Mouse (Mus musculus): ENCODE data around the gene Polrmt. TPM values are rescaled to one million over a fixed set of nuclear protein-coding genes. Genes with fewer than 3 reads are reported as not detected.

Gene Polrmt
- polyA plus RNA-seq (2014; fragmentation: Nextera tagmentation; extraction: Ambion mirVana) = 36.5 and 41.5 TPM in 2 replicates

- Histone ChIP-seq H3K4me1 (replicated peaks; ENCODE audit: control insufficient read depth, insufficient read depth, low read length) (peaks cover 9% of the 10 kb centered on the region), H3K27me3 (replicated peaks; ENCODE audit: control insufficient read depth, insufficient read depth, low read length) (no peaks in the 10 kb centered on the region), H3K9ac (ENCODE audit: low read depth, low read length) (peak within 1 kb of the TSS; percentile 62), H3K4me2 (peak within 1 kb of the TSS; percentile 65), H3K4me3 (ENCODE audit: low read depth, low read length) (peak within 1 kb of the TSS; percentile 68), H3K27ac (ENCODE audit: low read depth, low read length) (peak within 1 kb of the TSS; percentile 54; the same call in 1 of the 2 replicates), H3K9me3 (ENCODE audit: control insufficient read depth, low read length) (no peaks in the 10 kb centered on the region), H3K36me3 (ENCODE audit: control insufficient read depth, insufficient read depth, low read length) (peaks cover 23% of the 10 kb centered on the region)
- WGBS = 3% methylated on average over 38 of the region's 38 CpGs
- DNase-seq (ENCODE audit: low spot score) (peak; percentile 93), ATAC-seq (replicated peaks; ENCODE audit: low FRiP score) (peak; percentile 95)
These were observed at the start of gene Polrmt for GRCm38 (mm10) chr10:79745898-79746773. Gene Polrmt (minus strand): TSS chr10:79746581.

GRCm38 (mm10) chr10:79795905-79796304 is 49.5 kb upstream of the Polrmt start:
- H3K4me2 ChIP-seq = no peak overlapping the region
- H3K9me3 ChIP-seq (ENCODE audit: control insufficient read depth, low read length) = no peaks in the 10 kb centered on the region
- WGBS = 89% methylated on average over 3 of the region's 3 CpGs
- no peak overlapping the region for H3K9ac ChIP-seq (ENCODE audit: low read depth, low read length)
- no peak overlapping the region for H3K4me3 ChIP-seq (ENCODE audit: low read depth, low read length)
- ATAC-seq (replicated peaks; ENCODE audit: low FRiP score) (no peak), DNase-seq (ENCODE audit: low spot score) (no peak)
- H3K36me3 ChIP-seq (ENCODE audit: control insufficient read depth, insufficient read depth, low read length) = no peaks in the 10 kb centered on the region
- H3K27me3 ChIP-seq (replicated peaks; ENCODE audit: control insufficient read depth, insufficient read depth, low read length) = no peaks in the 10 kb centered on the region
- no peak overlapping the region for H3K27ac ChIP-seq (ENCODE audit: low read depth, low read length)
- H3K4me1 ChIP-seq (replicated peaks; ENCODE audit: control insufficient read depth, insufficient read depth, low read length) = peaks cover 20% of the 10 kb centered on the region

GRCm38 (mm10) chr10:79794491-79794931 is 48.1 kb upstream of the Polrmt start:
- no peak overlapping the region for H3K27ac ChIP-seq (ENCODE audit: low read depth, low read length)
- DNase-seq (ENCODE audit: low spot score) = no peak

DNA sequence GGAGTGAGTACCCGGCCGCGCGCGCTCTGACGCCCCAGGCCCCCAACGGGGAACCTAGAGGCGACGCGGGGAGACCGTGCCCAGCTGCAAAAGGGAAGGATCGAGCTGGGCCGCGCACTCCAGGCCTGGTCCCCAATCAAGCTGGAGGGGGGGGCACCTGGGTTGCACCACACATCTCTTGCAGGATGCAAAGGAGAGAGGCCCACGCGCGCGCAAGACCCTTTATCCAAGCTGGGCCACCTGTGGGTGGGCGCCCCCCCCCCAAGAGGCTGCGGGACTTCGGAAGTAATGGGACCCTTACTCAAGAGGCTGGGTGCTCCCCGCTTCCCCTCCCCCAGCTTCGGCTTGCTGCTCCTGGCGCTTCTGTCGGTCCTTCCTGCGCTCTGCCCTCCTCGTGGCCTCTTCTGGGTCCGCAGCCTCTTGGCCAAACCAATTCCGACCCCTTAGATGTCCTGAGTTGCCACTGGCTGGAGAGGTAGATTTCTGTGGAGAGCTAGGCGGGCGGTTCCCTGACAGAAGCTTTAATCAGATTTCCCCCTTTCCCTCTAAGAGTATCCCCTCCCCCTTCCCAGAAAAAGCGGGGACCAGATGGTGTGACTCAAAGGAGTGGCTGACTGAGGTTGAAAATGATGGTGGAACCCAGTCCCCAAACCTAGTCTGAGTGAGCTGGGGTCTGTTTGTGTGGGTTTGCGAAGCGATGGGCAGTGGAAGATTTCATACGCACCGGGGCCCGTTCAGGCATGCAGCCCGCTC is 47.5 kb upstream of the Polrmt start:
- Histone ChIP-seq H3K4me2 (peak overlapping the region; percentile 93), H3K27me3 (replicated peaks; ENCODE audit: control insufficient read depth, insufficient read depth, low read length) (no peaks in the 10 kb centered on the region), H3K9me3 (ENCODE audit: control insufficient read depth, low read length) (no peaks in the 10 kb centered on the region), H3K36me3 (ENCODE audit: control insufficient read depth, insufficient read depth, low read length) (no peaks in the 10 kb centered on the region), H3K9ac (ENCODE audit: low read depth, low read length) (peak overlapping the region; percentile 78), H3K4me1 (replicated peaks; ENCODE audit: control insufficient read depth, insufficient read depth, low read length) (peaks cover 19% of the 10 kb centered on the region), H3K4me3 (ENCODE audit: low read depth, low read length) (peak overlapping the region; percentile 76), H3K27ac (ENCODE audit: low read depth, low read length) (peak overlapping the region; percentile 36)
- no peak for DNase-seq (ENCODE audit: low spot score)
- ATAC-seq (replicated peaks; ENCODE audit: low FRiP score) = no peak
- 8% methylated on average over 38 of the region's 38 CpGs for whole genome bisulfite sequencing

More at GRCm38 (mm10) chr10:79794491-79794931, 48.1 kb upstream of the Polrmt start:
- Histone ChIP-seq H3K4me2 (peak overlapping the region; percentile 93), H3K36me3 (ENCODE audit: control insufficient read depth, insufficient read depth, low read length) (no peaks in the 10 kb centered on the region), H3K4me3 (ENCODE audit: low read depth, low read length) (peak overlapping the region; percentile 76), H3K9ac (ENCODE audit: low read depth, low read length) (0 out of 2 replicates have a peak overlapping the region, but pooled peaks have one; percentile 18), H3K27me3 (replicated peaks; ENCODE audit: control insufficient read depth, insufficient read depth, low read length) (no peaks in the 10 kb centered on the region), H3K9me3 (ENCODE audit: control insufficient read depth, low read length) (no peaks in the 10 kb centered on the region), H3K4me1 (replicated peaks; ENCODE audit: control insufficient read depth, insufficient read depth, low read length) (peaks cover 20% of the 10 kb centered on the region)
- 24% methylated on average over 10 of the region's 10 CpGs for WGBS
- no peak for ATAC-seq (replicated peaks; ENCODE audit: low FRiP score)

GRCm38 (mm10) chr10:79793051-79793737 is 46.8 kb upstream of the Polrmt start, which contains the start of gene Palm:
Gene Palm (plus strand): TSS chr10:79793572.
- Histone ChIP-seq H3K27me3 (replicated peaks; ENCODE audit: control insufficient read depth, insufficient read depth, low read length) (no peaks in the 10 kb centered on the region), H3K4me3 (ENCODE audit: low read depth, low read length) (peak within 1 kb of the TSS; percentile 76), H3K9me3 (ENCODE audit: control insufficient read depth, low read length) (no peaks in the 10 kb centered on the region), H3K27ac (ENCODE audit: low read depth, low read length) (peak within 1 kb of the TSS; percentile 36), H3K4me2 (peak within 1 kb of the TSS; percentile 93), H3K4me1 (replicated peaks; ENCODE audit: control insufficient read depth, insufficient read depth, low read length) (peaks cover 23% of the 10 kb centered on the region), H3K36me3 (ENCODE audit: control insufficient read depth, insufficient read depth, low read length) (no peaks in the 10 kb centered on the region), H3K9ac (ENCODE audit: low read depth, low read length) (peak within 1 kb of the TSS; percentile 78)
- ATAC-seq (replicated peaks; ENCODE audit: low FRiP score) = peak; percentile 46; the same call in 1 of the 2 replicates
- 5% methylated on average over 51 of the region's 51 CpGs for WGBS
- DNase-seq (ENCODE audit: low spot score) = peak; percentile 74

- Histone ChIP-seq H3K9me3 (ENCODE audit: control insufficient read depth, low read length) (no peaks in the 10 kb centered on the region), H3K36me3 (ENCODE audit: control insufficient read depth, insufficient read depth, low read length) (no peaks in the 10 kb centered on the region), H3K27me3 (replicated peaks; ENCODE audit: control insufficient read depth, insufficient read depth, low read length) (no peaks in the 10 kb centered on the region), H3K4me3 (ENCODE audit: low read depth, low read length) (no peak overlapping the region), H3K4me2 (no peak overlapping the region), H3K27ac (ENCODE audit: low read depth, low read length) (no peak overlapping the region), H3K4me1 (replicated peaks; ENCODE audit: control insufficient read depth, insufficient read depth, low read length) (peaks cover 23% of the 10 kb centered on the region), H3K9ac (ENCODE audit: low read depth, low read length) (no peak overlapping the region)
- no peak for ATAC-seq (replicated peaks; ENCODE audit: low FRiP score)
- 64% methylated on average over 5 of the region's 5 CpGs for WGBS
- no peak for DNase-seq (ENCODE audit: low spot score)
These were observed 46.1 kb upstream of the Polrmt start for GRCm38 (mm10) chr10:79792339-79793040.

DNA sequence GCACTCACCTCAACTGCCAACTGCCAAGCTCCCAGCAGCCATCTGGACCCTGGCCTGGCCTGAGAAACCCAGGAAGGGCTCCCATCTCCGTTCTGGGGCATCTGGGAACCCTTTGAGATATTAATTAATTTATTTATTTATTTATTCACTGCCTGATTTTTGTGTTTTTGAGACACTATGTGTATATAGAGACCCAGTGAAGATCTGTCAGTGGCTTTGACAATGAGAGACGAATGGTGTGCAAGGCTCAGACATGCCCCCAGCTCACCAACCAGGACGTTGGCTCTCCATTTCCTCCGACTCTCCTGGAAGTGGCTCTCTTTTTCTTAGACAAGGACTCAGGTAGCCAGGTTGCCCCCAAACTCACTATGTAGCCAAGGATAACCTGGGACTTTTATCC is 44.5 kb upstream of the Polrmt start, which contains the start of gene Prss57:
Gene Prss57 (minus strand): TSS at position 101 of the 400 bp plus-strand sequence.
- no peak within 1 kb of the TSS for H3K4me2 ChIP-seq
- H3K36me3 ChIP-seq (ENCODE audit: control insufficient read depth, insufficient read depth, low read length) = no peaks in the 10 kb centered on the region
- no peak within 1 kb of the TSS for H3K4me3 ChIP-seq (ENCODE audit: low read depth, low read length)
- WGBS = 72% methylated on average over 4 of the region's 4 CpGs
- no peaks in the 10 kb centered on the region for H3K27me3 ChIP-seq (replicated peaks; ENCODE audit: control insufficient read depth, insufficient read depth, low read length)
- H3K9ac ChIP-seq (ENCODE audit: low read depth, low read length) = no peak within 1 kb of the TSS
- no peak for ATAC-seq (replicated peaks; ENCODE audit: low FRiP score)
- no peak for DNase-seq (ENCODE audit: low spot score)
- peaks cover 20% of the 10 kb centered on the region for H3K4me1 ChIP-seq (replicated peaks; ENCODE audit: control insufficient read depth, insufficient read depth, low read length)
- H3K9me3 ChIP-seq (ENCODE audit: control insufficient read depth, low read length) = no peaks in the 10 kb centered on the region
- no peak within 1 kb of the TSS for H3K27ac ChIP-seq (ENCODE audit: low read depth, low read length)

All from liver, embryonic 11.5 days (tissue).